Mouse (Mus musculus) midbrain, embryonic 13.5 days (tissue): ENCODE measurements around the gene Slc25a3. TPM values are rescaled to one million over a fixed set of nuclear protein-coding genes. Genes with fewer than 3 reads are reported as not detected.
A peak's percentile ranks its signal among the peaks of the same experiment; 100 is the strongest.

ENCODE experiments used
- ATAC-seq: fragments of 200-750 bp; cut with Nextera tagmentation; 2 replicates; pipeline ENCODE4 v1.8.0; 2017; ENCODE audit warnings: mild to moderate bottlenecking, moderate TSS enrichment, moderate library complexity
- H3K27ac ChIP-seq: fragments of 300-500 bp; sonication (generic); 2 replicates; pipeline ENCODE4 v1.5.1; 2015; ENCODE audit warnings: inconsistent platforms, mild to moderate bottlenecking, moderate library complexity
- H3K27me3 ChIP-seq: fragments of 300-500 bp; sonication (generic); 2 replicates; pipeline ENCODE4 v1.6.1; 2015; ENCODE audit warnings: mild to moderate bottlenecking, inconsistent platforms
- H3K36me3 ChIP-seq: fragments of 300-500 bp; sonication (generic); 2 replicates; pipeline ENCODE4 v1.6.1; 2015; ENCODE audit warnings: mild to moderate bottlenecking, inconsistent platforms
- H3K4me1 ChIP-seq: fragments of 300-500 bp; sonication (generic); replicated peaks from 2 replicates; pipeline ENCODE4 v1.6.1; 2015; ENCODE audit warnings: inconsistent platforms
- H3K4me2 ChIP-seq: fragments of 300-500 bp; sonication (generic); replicated peaks from 2 replicates; pipeline ENCODE4 v1.6.1; 2015; ENCODE audit warnings: moderate library complexity, mild to moderate bottlenecking, inconsistent platforms
- H3K4me3 ChIP-seq: fragments of 300-500 bp; sonication (generic); replicated peaks from 2 replicates; pipeline ENCODE4 v1.5.1; 2015; ENCODE audit warnings: mild to moderate bottlenecking, inconsistent platforms
- H3K9ac ChIP-seq: fragments of 300-500 bp; sonication (generic); replicated peaks from 2 replicates; pipeline ENCODE4 v1.6.1; 2015; ENCODE audit warnings: mild to moderate bottlenecking, inconsistent platforms
- H3K9me3 ChIP-seq: fragments of 300-500 bp; sonication (generic); 2 replicates; pipeline ENCODE4 v1.6.1; 2016; ENCODE audit warnings: mild to moderate bottlenecking, inconsistent platforms
- WGBS: fragments of 180-500 bp; shearing (Covaris S2); methylation state at CpG from one replicate; pipeline ENCODE4 v1.1.7; 2015; 5-methylcytosine and 5-hydroxymethylcytosine counted together
- polyA plus RNA-seq: library from polyadenylated mRNA; unstranded; fragments of >200 nt; fragmentation: Nextera tagmentation; extraction: Ambion mirVana; gene quantifications from 2 replicates; pipeline ENCODE4 v1.2.1, GENCODE M21; 2015

The Slc25a3 gene
- polyA plus RNA-seq, 1 experiment from 2014 or later = 469 TPM

DNA sequence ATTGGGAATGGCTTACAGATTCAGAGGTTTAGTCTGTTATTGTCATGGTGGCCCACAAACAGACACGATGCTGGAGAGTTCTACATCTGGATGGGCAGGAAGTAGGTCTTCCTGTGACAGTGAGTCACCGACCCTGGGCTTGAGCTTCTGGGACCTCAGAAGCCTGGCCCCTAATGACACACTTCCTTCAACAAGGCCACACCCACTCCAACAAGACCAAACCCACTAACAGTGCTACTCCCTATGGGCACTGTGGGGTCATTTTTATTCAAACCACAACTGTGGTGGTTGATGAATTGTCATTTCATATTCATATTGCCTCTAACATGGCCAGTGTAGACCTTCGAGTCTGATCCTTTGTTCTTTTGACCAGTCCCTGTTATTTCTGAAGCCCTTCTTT, 14.5 kb upstream of the Slc25a3 start:
- Histone ChIP-seq H3K4me1 (no peaks in the 10 kb centered on the region), H3K36me3 (no peaks in the 10 kb centered on the region), H3K27me3 (no peaks in the 10 kb centered on the region), H3K27ac (no peak overlapping the region), H3K4me3 (no peak overlapping the region), H3K9me3 (no peaks in the 10 kb centered on the region), H3K9ac (no peak overlapping the region), H3K4me2 (no peak overlapping the region)
- ATAC-seq = no peak
- WGBS = 90% methylated on average over 3 of the region's 3 CpGs

DNA sequence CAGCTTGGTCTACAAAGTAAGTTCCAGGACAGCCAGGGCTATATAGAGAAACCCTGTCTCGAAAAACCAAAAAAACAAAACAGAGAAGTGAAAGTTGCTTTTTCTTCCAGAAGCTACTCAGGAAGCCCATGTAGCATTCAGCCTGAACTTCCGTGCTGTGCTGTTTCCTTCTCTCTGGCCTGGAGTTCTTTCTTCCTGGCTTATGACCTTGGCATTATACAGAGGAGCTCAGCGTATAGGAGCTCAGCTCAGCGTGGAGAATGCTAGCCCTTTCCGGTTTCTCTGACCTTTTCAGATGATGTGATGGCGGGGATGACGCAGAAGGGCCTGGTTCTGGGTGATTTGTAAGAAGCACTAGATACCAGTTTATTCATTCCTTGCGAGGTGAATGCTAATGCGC, 13.5 kb upstream of the Slc25a3 start:
- no peak for ATAC-seq
- WGBS = 65% methylated on average over 9 of the region's 9 CpGs
- H3K4me3 ChIP-seq = no peak overlapping the region

DNA sequence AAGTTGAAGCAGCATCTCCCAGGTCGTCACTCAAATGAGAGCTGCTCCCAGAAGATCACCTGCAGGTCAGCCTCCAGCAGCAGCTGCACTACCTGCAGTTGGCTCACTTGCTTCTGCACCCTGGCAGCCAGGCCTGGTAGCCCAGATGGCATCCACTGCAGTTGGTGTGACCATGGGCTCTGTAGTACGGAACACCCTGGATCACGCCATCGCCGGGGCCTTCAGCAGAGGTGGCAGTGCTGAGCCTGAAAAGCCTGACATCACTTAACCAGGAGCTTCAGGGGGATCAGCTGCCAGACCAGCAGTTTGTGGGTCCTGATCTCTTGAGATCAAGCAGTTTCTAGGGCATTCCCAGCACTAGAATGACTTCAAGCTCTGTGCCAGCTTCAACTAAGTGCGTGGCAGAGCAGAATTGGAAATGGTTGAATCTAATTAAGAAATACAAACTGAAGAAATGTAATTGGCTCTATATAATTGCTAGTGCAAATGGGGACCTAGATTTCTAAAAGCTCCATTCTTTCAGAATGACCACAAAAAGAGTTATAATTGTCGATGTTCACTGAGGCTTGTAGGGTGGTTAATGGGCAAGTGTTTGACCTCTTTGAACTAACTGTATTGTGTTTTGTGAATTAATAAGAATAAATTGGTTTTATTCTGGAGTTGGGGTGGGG, 11.6 kb upstream of the Slc25a3 start:
- Histone ChIP-seq H3K4me3 (no peak overlapping the region), H3K4me2 (no peak overlapping the region), H3K9me3 (no peaks in the 10 kb centered on the region), H3K36me3 (no peaks in the 10 kb centered on the region), H3K9ac (no peak overlapping the region), H3K4me1 (no peaks in the 10 kb centered on the region), H3K27ac (no peak overlapping the region), H3K27me3 (no peaks in the 10 kb centered on the region)
- WGBS = 85% methylated on average over 7 of the region's 7 CpGs
- ATAC-seq = no peak

More for the DNA sequence above, 13.5 kb upstream of the Slc25a3 start:
- no peak overlapping the region for H3K9ac ChIP-seq
- H3K27me3 ChIP-seq = no peaks in the 10 kb centered on the region
- H3K36me3 ChIP-seq = no peaks in the 10 kb centered on the region
- no peak overlapping the region for H3K27ac ChIP-seq
- no peaks in the 10 kb centered on the region for H3K9me3 ChIP-seq
- no peaks in the 10 kb centered on the region for H3K4me1 ChIP-seq
- no peak overlapping the region for H3K4me2 ChIP-seq

DNA sequence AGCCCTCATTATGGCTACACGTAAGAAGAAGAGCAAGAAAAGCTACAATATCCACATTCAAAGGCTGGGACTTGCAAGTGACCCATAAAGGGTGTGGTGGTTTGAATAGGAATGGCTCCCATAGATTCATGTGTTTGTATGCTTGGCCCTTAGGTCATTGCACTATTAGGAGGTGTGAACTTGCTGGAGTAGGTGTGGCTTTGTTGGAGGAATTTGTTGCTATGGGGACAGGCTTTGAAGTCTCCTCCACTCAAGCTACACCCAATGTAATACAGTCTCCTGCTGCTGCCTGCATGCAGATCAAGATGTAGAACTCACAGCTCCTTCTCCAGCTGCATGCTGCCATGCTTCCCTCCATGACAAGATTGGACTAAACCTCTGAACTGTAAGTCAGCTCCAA, 7.7 kb upstream of the Slc25a3 start:
- no peak overlapping the region for H3K27ac ChIP-seq
- no peaks in the 10 kb centered on the region for H3K36me3 ChIP-seq
- no peak overlapping the region for H3K9ac ChIP-seq
- H3K4me3 ChIP-seq = no peak overlapping the region
- H3K27me3 ChIP-seq = no peaks in the 10 kb centered on the region
- no peaks in the 10 kb centered on the region for H3K4me1 ChIP-seq
- H3K4me2 ChIP-seq = no peak overlapping the region
- 73% methylated on average over 1 of the region's 1 CpGs for WGBS
- ATAC-seq = no peak
- H3K9me3 ChIP-seq = no peaks in the 10 kb centered on the region

DNA sequence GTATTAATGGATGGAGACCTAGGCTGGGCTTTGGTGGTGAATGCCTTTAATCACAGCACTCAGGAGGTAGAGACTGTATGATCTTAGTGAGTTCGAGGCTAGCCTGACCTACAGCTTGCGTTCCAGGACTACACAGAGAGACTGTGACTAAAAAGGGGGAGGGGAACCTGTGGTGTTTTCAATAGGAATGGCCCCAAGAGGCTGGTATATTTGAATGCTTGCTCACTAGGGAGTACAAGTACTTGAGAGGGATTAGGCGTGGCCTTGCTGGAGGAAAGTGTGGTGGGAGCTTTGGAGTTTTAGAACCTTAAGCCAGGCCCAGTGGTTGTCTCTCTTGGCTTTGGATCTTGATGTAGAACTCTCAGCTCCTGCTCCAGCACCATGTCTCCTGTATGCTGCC, 6.9 kb upstream of the Slc25a3 start:
- Histone ChIP-seq H3K4me1 (no peaks in the 10 kb centered on the region), H3K9ac (no peak overlapping the region), H3K36me3 (no peaks in the 10 kb centered on the region), H3K9me3 (no peaks in the 10 kb centered on the region), H3K27me3 (no peaks in the 10 kb centered on the region), H3K4me3 (no peak overlapping the region), H3K27ac (no peak overlapping the region), H3K4me2 (no peak overlapping the region)
- ATAC-seq = no peak
- WGBS = 83% methylated on average over 3 of the region's 3 CpGs

DNA sequence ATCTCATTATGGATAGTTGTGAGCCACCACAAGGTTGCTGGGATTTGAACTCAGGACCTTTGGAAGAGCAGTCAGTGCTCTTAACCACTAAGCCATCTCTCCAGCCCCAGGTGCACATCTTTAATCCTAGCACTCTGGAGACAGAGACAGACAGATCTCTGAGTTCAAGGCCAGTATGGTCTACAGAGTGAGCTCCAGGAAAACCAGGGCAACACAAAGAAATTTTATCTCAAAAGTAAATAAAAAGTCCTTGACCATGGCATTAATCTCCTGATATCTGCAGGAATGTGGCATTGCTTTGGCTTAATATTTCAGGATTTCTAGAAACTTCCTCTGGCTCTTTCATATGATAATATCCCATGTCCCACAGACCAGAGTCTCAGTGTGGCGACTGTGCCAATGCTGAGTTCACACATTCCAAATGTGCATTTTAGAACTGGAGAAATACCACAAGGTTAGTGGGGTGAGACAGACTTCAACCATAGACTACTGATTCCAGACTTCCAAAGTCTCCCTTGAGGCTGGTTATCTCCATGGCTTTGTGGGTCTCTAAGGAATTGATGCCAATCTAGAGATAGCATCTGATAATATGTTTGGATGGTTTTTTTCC, 4.8 kb upstream of the Slc25a3 start:
- no peak overlapping the region for H3K27ac ChIP-seq
- no peak overlapping the region for H3K4me2 ChIP-seq
- H3K36me3 ChIP-seq = no peaks in the 10 kb centered on the region
- H3K9me3 ChIP-seq = no peaks in the 10 kb centered on the region
- no peak for ATAC-seq
- 83% methylated on average over 1 of the region's 1 CpGs for WGBS
- H3K27me3 ChIP-seq = no peaks in the 10 kb centered on the region
- H3K4me3 ChIP-seq = no peak overlapping the region
- H3K9ac ChIP-seq = no peak overlapping the region
- 0 out of 2 replicates have a peak, but pooled peaks cover 4% of the 10 kb centered on the region for H3K4me1 ChIP-seq

DNA sequence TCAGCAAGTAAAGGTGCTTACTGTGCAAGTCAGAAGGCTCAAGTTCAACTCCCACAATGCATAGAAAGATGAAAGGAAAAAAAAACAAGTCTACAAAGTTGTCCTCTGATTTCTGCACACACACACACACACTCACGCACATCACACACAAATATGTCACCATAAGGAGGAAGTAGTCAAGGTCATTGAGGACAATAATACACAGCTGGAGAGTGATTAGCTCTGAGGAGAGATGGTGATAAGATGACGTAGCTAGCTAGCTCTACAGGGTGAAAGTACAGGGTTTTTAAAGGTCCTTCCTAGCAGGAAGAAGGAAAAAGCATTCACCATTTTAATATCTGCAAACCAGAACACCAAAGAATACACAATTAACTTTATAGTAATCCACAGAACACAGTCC, 3.5 kb upstream of the Slc25a3 start:
- no peak overlapping the region for H3K27ac ChIP-seq
- ATAC-seq = no peak
- no peaks in the 10 kb centered on the region for H3K9me3 ChIP-seq
- H3K9ac ChIP-seq = no peak overlapping the region
- H3K4me1 ChIP-seq = peaks cover 13% of the 10 kb centered on the region
- no peaks in the 10 kb centered on the region for H3K27me3 ChIP-seq
- WGBS = 86% methylated on average over 2 of the region's 2 CpGs
- no peaks in the 10 kb centered on the region for H3K36me3 ChIP-seq
- H3K4me2 ChIP-seq = no peak overlapping the region
- H3K4me3 ChIP-seq = no peak overlapping the region

DNA sequence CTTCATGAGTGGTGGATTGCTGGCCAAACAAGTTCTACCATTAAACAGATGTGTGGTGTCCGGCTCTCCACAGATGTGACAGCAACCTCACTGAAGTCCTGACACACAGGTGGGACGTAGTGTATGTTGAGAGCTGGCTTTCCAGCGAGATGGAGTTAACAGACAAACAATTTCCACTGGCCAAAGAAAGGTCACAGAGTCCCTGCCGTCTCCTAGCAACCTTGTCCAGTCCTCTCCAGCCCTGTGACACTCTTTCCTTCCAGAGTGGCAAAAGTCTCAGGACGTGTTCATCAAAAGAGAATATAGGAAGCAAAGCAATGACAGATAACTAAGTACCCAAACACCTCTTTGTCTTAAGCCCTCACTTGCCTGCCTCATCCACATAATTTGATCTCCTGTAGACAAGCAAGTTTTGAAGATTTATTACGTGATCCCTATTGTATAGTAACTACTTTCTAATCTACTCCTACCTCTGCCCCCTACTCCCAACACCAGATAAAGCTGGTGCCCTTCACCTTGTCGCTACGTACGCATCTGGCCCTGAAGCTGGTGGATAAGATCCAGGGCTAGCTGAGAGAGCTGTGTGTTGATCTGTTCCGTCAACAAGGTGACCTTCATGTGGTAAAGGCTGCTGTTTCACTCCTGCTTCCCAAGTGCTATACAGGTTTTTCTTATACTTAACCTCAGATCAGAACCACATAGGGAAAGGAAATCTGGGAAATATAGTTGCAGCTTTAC, 2.9 kb upstream of the Slc25a3 start:
- ATAC-seq = no peak
- 79% methylated on average over 10 of the region's 10 CpGs for WGBS
- Histone ChIP-seq H3K36me3 (peaks cover 4% of the 10 kb centered on the region; the same call in 1 of the 2 replicates), H3K4me3 (no peak overlapping the region), H3K9me3 (no peaks in the 10 kb centered on the region), H3K27ac (no peak overlapping the region), H3K9ac (no peak overlapping the region), H3K4me1 (peaks cover 19% of the 10 kb centered on the region), H3K27me3 (no peaks in the 10 kb centered on the region), H3K4me2 (no peak overlapping the region)

DNA sequence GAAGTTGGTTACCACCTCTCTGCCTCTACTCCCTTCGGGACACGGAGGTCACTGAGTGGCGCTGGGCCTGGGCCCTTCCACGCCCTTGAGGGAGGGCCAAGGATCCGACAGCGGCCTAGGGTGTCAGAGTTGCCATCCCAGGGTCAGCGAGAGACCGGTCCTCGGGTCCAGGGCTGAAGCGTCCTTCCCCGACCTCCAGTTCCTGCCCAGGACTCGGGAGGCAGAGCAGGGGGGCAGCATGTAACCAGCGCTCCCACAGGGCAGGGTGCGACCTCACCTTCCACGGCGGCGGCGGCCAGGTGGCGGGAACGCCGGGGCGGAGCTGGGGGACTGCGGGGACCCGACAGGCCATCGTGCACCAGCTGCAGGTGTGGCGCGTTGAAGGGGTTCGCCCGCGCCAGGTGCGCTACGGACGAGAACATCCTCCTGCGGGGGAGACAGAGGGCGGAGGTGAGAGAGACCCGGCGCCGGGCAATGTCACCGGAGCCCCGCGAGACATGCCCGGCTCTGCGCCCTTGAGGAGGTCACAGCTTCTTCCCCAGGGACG, 505 bp downstream of the Slc25a3 start:
- Histone ChIP-seq H3K27me3 (no peaks in the 10 kb centered on the region), H3K27ac (peak overlapping the region; percentile 94), H3K9me3 (no peaks in the 10 kb centered on the region), H3K4me2 (peak overlapping the region; percentile 98), H3K4me3 (peak overlapping the region; percentile 98), H3K4me1 (peaks cover 23% of the 10 kb centered on the region), H3K9ac (peak overlapping the region; percentile 98), H3K36me3 (peaks cover 31% of the 10 kb centered on the region)
- WGBS = under 1% methylated on average over 34 of the region's 44 CpGs
- no peak for ATAC-seq

DNA sequence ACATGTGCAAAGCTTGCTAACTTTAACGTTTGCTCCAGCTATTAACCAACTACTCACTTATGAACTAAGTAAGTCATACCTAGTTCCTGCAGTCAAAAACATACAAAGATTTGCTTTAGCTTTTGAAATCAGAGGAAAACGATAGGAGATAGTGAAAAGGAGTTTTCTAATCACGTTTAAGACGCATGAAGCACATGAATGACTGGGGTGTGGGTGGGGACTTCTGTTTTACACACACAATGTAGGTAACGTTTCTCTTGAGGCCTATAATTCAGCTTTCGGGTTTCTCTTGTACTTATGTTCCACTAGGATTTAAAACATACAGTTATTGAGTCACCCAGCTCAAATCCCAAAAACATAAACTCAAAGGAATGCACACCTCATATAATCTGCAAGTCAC, 1.2 kb downstream of the Slc25a3 start:
- Histone ChIP-seq H3K4me2 (peak overlapping the region; percentile 98), H3K36me3 (peaks cover 37% of the 10 kb centered on the region), H3K27ac (no peak overlapping the region), H3K4me1 (peaks cover 23% of the 10 kb centered on the region), H3K9ac (peak overlapping the region; percentile 98), H3K9me3 (no peaks in the 10 kb centered on the region), H3K27me3 (no peaks in the 10 kb centered on the region), H3K4me3 (peak overlapping the region; percentile 98)
- ATAC-seq = no peak
- WGBS = 40% methylated on average over 6 of the region's 6 CpGs

DNA sequence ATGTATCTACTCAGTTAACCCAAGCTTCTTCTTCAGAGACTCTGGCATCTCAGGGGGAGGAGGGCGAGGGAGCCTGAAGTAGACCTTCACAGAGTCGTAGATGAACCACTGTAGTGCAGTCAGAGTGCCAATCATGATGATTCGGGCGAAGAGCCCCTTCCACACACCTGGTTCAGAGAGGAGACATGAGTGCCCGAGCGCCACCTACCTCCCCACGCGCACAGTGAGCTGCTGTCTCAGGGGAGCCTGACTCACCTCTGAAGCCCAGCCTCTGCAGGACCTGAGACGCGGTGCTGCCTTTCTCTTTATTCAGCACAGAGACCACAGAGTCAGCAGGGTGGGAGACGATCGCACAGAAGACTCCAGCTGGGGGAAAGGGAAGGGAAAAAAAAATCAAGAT, 6.9 kb downstream of the Slc25a3 start:
- peaks cover 86% of the 10 kb centered on the region for H3K36me3 ChIP-seq
- no peaks in the 10 kb centered on the region for H3K9me3 ChIP-seq
- H3K27me3 ChIP-seq = no peaks in the 10 kb centered on the region
- WGBS = 91% methylated on average over 12 of the region's 12 CpGs
- peaks cover 6% of the 10 kb centered on the region for H3K4me1 ChIP-seq
- H3K27ac ChIP-seq = no peak overlapping the region
- no peak overlapping the region for H3K4me2 ChIP-seq
- H3K4me3 ChIP-seq = no peak overlapping the region
- no peak for ATAC-seq
- no peak overlapping the region for H3K9ac ChIP-seq

DNA sequence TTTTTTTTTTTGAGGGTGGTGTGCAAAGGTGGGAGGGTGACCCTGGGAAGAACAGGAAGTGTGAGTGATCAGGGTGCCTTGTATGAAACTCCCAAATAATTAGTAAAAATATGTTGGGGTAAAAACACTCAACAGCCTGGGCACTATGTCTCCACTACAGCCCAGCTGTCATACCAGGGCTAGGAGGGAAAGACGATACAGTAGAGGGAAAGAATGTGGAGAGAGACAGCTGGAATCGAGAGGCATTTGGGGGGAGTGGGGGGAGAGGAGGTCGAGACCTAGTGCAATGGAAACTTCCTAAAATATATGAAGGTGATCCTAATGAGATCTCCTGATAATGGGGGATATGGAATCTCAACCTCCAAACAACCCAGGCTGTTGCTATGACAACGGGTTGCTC, 14.0 kb downstream of the Slc25a3 start:
- no peak overlapping the region for H3K9ac ChIP-seq
- 87% methylated on average over 4 of the region's 4 CpGs for WGBS
- no peak overlapping the region for H3K27ac ChIP-seq
- no peak overlapping the region for H3K4me3 ChIP-seq
- no peak overlapping the region for H3K4me2 ChIP-seq
- H3K4me1 ChIP-seq = no peaks in the 10 kb centered on the region
- ATAC-seq = no peak
- H3K9me3 ChIP-seq = 0 out of 2 replicates have a peak, but pooled peaks cover 3% of the 10 kb centered on the region
- H3K27me3 ChIP-seq = no peaks in the 10 kb centered on the region
- H3K36me3 ChIP-seq = peaks cover 40% of the 10 kb centered on the region
